Comparison of ENCODE assay signal across 8 mouse cellular contexts in the genomic region with DNA sequence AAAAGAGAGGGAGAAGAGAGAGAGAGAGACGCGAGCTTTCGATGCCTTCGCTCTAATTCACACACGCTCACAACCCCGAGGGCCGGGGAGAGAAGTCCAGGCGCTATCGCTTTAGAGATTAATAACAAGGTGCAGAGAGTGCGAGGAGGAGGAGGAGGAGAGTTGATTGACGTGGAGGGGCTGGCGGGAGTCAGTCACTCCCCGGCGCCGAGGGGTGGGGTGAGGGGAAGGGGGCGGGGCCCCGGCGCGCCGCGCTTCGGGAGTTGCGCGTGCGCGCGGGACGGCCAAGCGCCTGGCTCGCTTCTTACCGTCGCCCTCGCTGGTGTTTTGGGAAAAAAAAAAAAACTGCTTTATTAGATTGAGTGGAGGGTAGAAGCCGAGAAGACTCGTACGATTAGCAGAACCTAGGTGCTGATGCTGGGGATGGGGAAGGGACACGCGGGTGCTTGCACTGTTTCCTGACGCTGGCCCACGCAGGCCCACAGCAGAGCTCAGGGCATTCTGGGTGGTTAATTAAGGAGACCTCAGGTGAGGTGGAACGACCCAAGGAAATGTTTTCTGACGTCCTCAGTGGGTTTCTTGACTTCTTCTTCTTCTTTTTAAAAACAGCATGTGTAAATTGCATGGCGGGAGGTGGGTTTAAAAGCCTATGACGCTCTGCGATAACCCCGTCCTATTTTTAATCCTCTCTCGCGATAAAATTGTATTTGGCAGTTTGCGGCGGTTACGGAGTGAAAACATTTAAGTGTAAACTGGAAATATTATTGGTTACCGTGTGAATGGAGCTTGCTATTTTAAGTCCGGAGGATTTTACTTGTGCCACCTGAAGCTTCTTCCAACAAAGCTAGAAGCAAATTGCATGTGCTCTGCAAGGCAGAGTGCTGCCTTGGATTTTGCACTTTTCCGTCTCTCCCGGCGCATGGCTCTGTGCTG. TPM values are rescaled to one million over a fixed set of nuclear protein-coding genes. Genes with fewer than 3 reads are reported as not detected.
DNase-seq lines count a peak whose midpoint lies in the region; ATAC-seq and TF ChIP-seq lines count a peak whose summit lies in the region.

No protein-coding gene starts in this region.

- H3K27me3 ChIP-seq in heart, embryonic 14.5 days (ENCODE audit: control insufficient read depth, insufficient read depth, low read length), result no peaks in the 10 kb centered on the region
- H3K27me3 ChIP-seq in liver, embryonic 14.5 days (ENCODE audit: control insufficient read depth, insufficient read depth, low read length), result no peaks in the 10 kb centered on the region
- no peaks in the 10 kb centered on the region for H3K27me3 ChIP-seq in neural tube, embryonic 11.5 days (ENCODE audit: control insufficient read depth, insufficient read depth, low read length)
- H3K27me3 ChIP-seq in stomach, postnatal 0 days (ENCODE audit: control insufficient read depth, insufficient read depth, low read length), result no peaks in the 10 kb centered on the region

- H3K36me3 ChIP-seq in heart, embryonic 14.5 days (ENCODE audit: control insufficient read depth, insufficient read depth, low read length), result no peaks in the 10 kb centered on the region
- H3K36me3 ChIP-seq in liver, embryonic 14.5 days (replicated peaks; ENCODE audit: control insufficient read depth, insufficient read depth, low read depth), result no peaks in the 10 kb centered on the region
- H3K36me3 ChIP-seq in neural tube, embryonic 11.5 days (ENCODE audit: control insufficient read depth, insufficient read depth, low read length), result no peaks in the 10 kb centered on the region
- no peaks in the 10 kb centered on the region for H3K36me3 ChIP-seq in stomach, postnatal 0 days (ENCODE audit: control insufficient read depth, insufficient read depth, low read length)

- peak; percentile 50 for TF ChIP-seq EP300 in liver, embryonic 14.5 days (IDR thresholded peaks at IDR 0.05; ENCODE audit: low read depth)
- peak; percentile 51 for TF ChIP-seq EP300 in stomach, postnatal 0 days (optimal IDR thresholded peaks at IDR 0.05)

- peak; percentile 60 for ATAC-seq in CD4-positive, CD25-positive, alpha-beta regulatory T cell, adult 4 months
- ATAC-seq in heart, embryonic 14.5 days (ENCODE audit: insufficient number of reproducible peaks, insufficient read depth, low FRiP score, low read depth), result peak; percentile 88
- ATAC-seq in liver, embryonic 14.5 days (ENCODE audit: insufficient read depth), result peak; percentile 92
- ATAC-seq in neural tube, embryonic 11.5 days (ENCODE audit: insufficient read depth, low FRiP score, low TSS enrichment), result peak; percentile 86
- ATAC-seq in stomach, postnatal 0 days (ENCODE audit: low FRiP score, low TSS enrichment), result peak; percentile 94

- peaks cover 0 to 13% of the 10 kb centered on the region in 2 experiments; a peak in 2 of 4 replicates for H3K4me1 ChIP-seq in heart, embryonic 14.5 days (ENCODE audit: control insufficient read depth in 2 of 2, insufficient read depth in 2 of 2, low read length in 2 of 2)
- peaks cover 11 to 14% of the 10 kb centered on the region in 2 experiments for H3K4me1 ChIP-seq in liver, embryonic 14.5 days (replicated peaks; ENCODE audit: control insufficient read depth in 2 of 2, insufficient read depth in 2 of 2, low read length in 1 of 2)
- H3K4me1 ChIP-seq in neural tube, embryonic 11.5 days (ENCODE audit: control insufficient read depth, insufficient read depth, low read length), result peaks cover 8% of the 10 kb centered on the region
- no peaks in the 10 kb centered on the region for H3K4me1 ChIP-seq in stomach, postnatal 0 days (replicated peaks; ENCODE audit: control insufficient read depth, insufficient read depth)

- peak; percentile 72 for DNase-seq in c-Kit-negative CD71-positive TER-119-positive erythroid progenitor cells, embryonic 14.5 days (ENCODE audit: low read depth, low spot score)
- DNase-seq in fibroblast of lung, adult 2 months (ENCODE audit: low read depth), result peak; percentile 58
- DNase-seq in kidney, postnatal 14 days, result peak; percentile 92
- peak; percentile 75 to 81 (median 78) for DNase-seq in liver, embryonic 14.5 days (ENCODE audit: low read depth in 3 of 3, low spot score in 3 of 3)
- DNase-seq in neural tube, embryonic 11.5 days (ENCODE audit: low spot score), result peak; percentile 93
- DNase-seq in stomach, postnatal 0 days (ENCODE audit: low spot score), result peak; percentile 93

- peaks cover 5% of the 10 kb centered on the region for H3K9me3 ChIP-seq in heart, embryonic 14.5 days (ENCODE audit: control insufficient read depth, low read length)
- H3K9me3 ChIP-seq in liver, embryonic 14.5 days (ENCODE audit: control insufficient read depth, low read length), result no peaks in the 10 kb centered on the region
- no peaks in the 10 kb centered on the region for H3K9me3 ChIP-seq in neural tube, embryonic 11.5 days (ENCODE audit: control insufficient read depth, low read length)
- 0 out of 2 replicates have a peak, but pooled peaks cover 4% of the 10 kb centered on the region for H3K9me3 ChIP-seq in stomach, postnatal 0 days (ENCODE audit: control insufficient read depth, low read length)

- no peak for TF ChIP-seq CTCF in liver, embryonic 14.5 days (IDR thresholded peaks at IDR 0.05; ENCODE audit: low read depth)
- TF ChIP-seq CTCF in stomach, postnatal 0 days (IDR thresholded peaks at IDR 0.05; ENCODE audit: low read depth), result no peak

- H3K27ac ChIP-seq in heart, embryonic 14.5 days (replicated peaks in 1 of 2; ENCODE audit: control insufficient read depth in 1 of 2, insufficient read depth in 1 of 2, low read depth in 2 of 2, low read length in 2 of 2), result peak overlapping the region; percentile 99
- peak overlapping the region; percentile 83 for H3K27ac ChIP-seq in liver, embryonic 14.5 days
- H3K27ac ChIP-seq in neural tube, embryonic 11.5 days (ENCODE audit: low read depth, low read length), result peak overlapping the region; percentile 97
- H3K27ac ChIP-seq in stomach, postnatal 0 days (replicated peaks), result peak overlapping the region; percentile 100

- peak overlapping the region; percentile 99 for H3K9ac ChIP-seq in heart, embryonic 14.5 days (ENCODE audit: low read length)
- peak overlapping the region; percentile 90 for H3K9ac ChIP-seq in liver, embryonic 14.5 days (replicated peaks)
- H3K9ac ChIP-seq in neural tube, embryonic 11.5 days (ENCODE audit: low read length), result peak overlapping the region; percentile 96
- peak overlapping the region; percentile 98 for H3K9ac ChIP-seq in stomach, postnatal 0 days (ENCODE audit: low read length)

- peak overlapping the region; percentile 80 for H3K4me2 ChIP-seq in heart, embryonic 14.5 days (ENCODE audit: low read length)
- H3K4me2 ChIP-seq in liver, embryonic 14.5 days (ENCODE audit: low read depth), result peak overlapping the region; percentile 95
- peak overlapping the region; percentile 78 for H3K4me2 ChIP-seq in neural tube, embryonic 11.5 days (ENCODE audit: low read depth)
- H3K4me2 ChIP-seq in stomach, postnatal 0 days (replicated peaks; ENCODE audit: low read depth), result peak overlapping the region; percentile 81

- H3K4me3 ChIP-seq in heart, embryonic 14.5 days (ENCODE audit: control insufficient read depth in 1 of 2, insufficient read depth in 1 of 2, low read depth in 1 of 2, low read length in 2 of 2), result peak overlapping the region; percentile 97
- H3K4me3 ChIP-seq in liver, embryonic 14.5 days (ENCODE audit: insufficient read depth in 1 of 2, low read depth in 2 of 2, low read length in 2 of 2), result peak overlapping the region; percentile 90 to 99
- H3K4me3 ChIP-seq in neural tube, embryonic 11.5 days (ENCODE audit: low read depth, low read length), result peak overlapping the region; percentile 98
- peak overlapping the region; percentile 95 for H3K4me3 ChIP-seq in stomach, postnatal 0 days (ENCODE audit: low read depth, low read length)

- under 1% methylated on average over 56 of the region's 56 CpGs for WGBS in heart, embryonic 14.5 days
- WGBS in liver, embryonic 14.5 days (ENCODE audit: insufficient replicate concordance), result under 1% methylated on average over 56 of the region's 56 CpGs
- WGBS in neural tube, embryonic 11.5 days, result under 1% methylated on average over 54 of the region's 56 CpGs
- under 1% methylated on average over 56 of the region's 56 CpGs for WGBS in stomach, postnatal 0 days

RNA-seq across cellular contexts. Expression of a gene that starts 1.3 kb away (rescaled TPM):
- 10 to 100 TPM; 72.2 to 73.2 TPM for polyA plus RNA-seq in CD4-positive, CD25-positive, alpha-beta regulatory T cell, adult 4 months (2017; shearing (Covaris generic))
- 20.8 and 23.9 TPM in 2 replicates for polyA plus RNA-seq in heart, embryonic 14.5 days (2014; fragmentation: Nextera tagmentation; extraction: Ambion mirVana)
- 1.8 and 2.8 TPM in 2 replicates for polyA plus RNA-seq in liver, embryonic 14.5 days (2012; rRNA removed)
- 4.8 and 5.8 TPM in 2 replicates for polyA plus RNA-seq in liver, embryonic 14.5 days (2014; fragmentation: Nextera tagmentation; extraction: Ambion mirVana)
- 9.2 and 12.0 TPM in 2 replicates for polyA plus RNA-seq in neural tube, embryonic 11.5 days (2014; fragmentation: Nextera tagmentation; extraction: Ambion mirVana)
- polyA plus RNA-seq in stomach, postnatal 0 days (2015; fragmentation: Nextera tagmentation; extraction: Ambion mirVana), result 19.8 and 22.9 TPM in 2 replicates

RNA-seq across cellular contexts. Expression of a gene that starts 46.6 kb away (rescaled TPM):
- polyA plus RNA-seq in CD4-positive, CD25-positive, alpha-beta regulatory T cell, adult 4 months (2017; shearing (Covaris generic)), result 10 to 100 TPM; 23.2 to 24.7 TPM
- 18.8 and 22.6 TPM in 2 replicates for polyA plus RNA-seq in heart, embryonic 14.5 days (2014; fragmentation: Nextera tagmentation; extraction: Ambion mirVana)
- polyA plus RNA-seq in liver, embryonic 14.5 days (2012; rRNA removed), result 3.4 and 6.0 TPM in 2 replicates
- polyA plus RNA-seq in liver, embryonic 14.5 days (2014; fragmentation: Nextera tagmentation; extraction: Ambion mirVana), result 14.7 and 15.6 TPM in 2 replicates
- polyA plus RNA-seq in neural tube, embryonic 11.5 days (2014; fragmentation: Nextera tagmentation; extraction: Ambion mirVana), result 22.3 and 23.2 TPM in 2 replicates
- polyA plus RNA-seq in stomach, postnatal 0 days (2015; fragmentation: Nextera tagmentation; extraction: Ambion mirVana), result 18.4 and 18.9 TPM in 2 replicates

Comparison
In these comparisons a context has a peak if more than half of its experiments do, and no peak if none do; other contexts are left out.
1. Peak in every context shown above with its lines: DNase-seq, ATAC-seq, H3K4me3 ChIP-seq and H3K27ac ChIP-seq.